Comparison of ENCODE assay signal across 8 mouse cellular contexts in the genomic region with DNA sequence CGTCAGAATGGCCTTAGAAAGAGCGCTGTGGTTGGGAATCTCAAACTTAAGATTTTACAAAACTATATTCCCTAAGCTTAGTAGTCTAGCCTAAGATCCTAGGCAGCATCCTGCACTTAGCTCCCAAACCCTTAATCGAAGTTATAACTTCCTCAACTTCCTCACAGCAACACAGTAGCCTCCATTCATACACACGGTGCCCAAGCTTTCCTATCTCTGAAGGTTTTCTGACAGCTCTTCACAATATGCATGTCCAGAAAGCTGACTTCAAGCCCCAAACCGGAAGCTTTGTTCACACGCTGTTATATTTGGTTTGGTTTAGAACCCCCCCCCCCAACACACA. TPM values are rescaled to one million over a fixed set of nuclear protein-coding genes. Genes with fewer than 3 reads are reported as not detected.
DNase-seq lines count a peak whose midpoint lies in the region; ATAC-seq and TF ChIP-seq lines count a peak whose summit lies in the region.

No protein-coding gene starts in this region.

- H3K9me3 ChIP-seq in limb, embryonic 11.5 days (ENCODE audit: control insufficient read depth, low read length) = no peaks in the 10 kb centered on the region
- H3K9me3 ChIP-seq in neural tube, embryonic 15.5 days (replicated peaks) = no peaks in the 10 kb centered on the region

- TF ChIP-seq POLR2A in lung, adult 2 months (IDR thresholded peaks at IDR 0.05; ENCODE audit: borderline replicate concordance, extremely low read depth, low read depth, low read length) = no peak
- no peak for TF ChIP-seq POLR2A in embryonic fibroblast, embryonic 13.5 days (IDR thresholded peaks at IDR 0.05; ENCODE audit: low read depth, low read length)

- TF ChIP-seq CTCF in lung, adult 2 months (IDR thresholded peaks at IDR 0.05; ENCODE audit: insufficient read depth, low read length) = no peak
- TF ChIP-seq CTCF in embryonic fibroblast, embryonic 13.5 days (IDR thresholded peaks at IDR 0.05; ENCODE audit: borderline replicate concordance, insufficient read depth, low read length) = no peak

- H3K36me3 ChIP-seq in limb, embryonic 11.5 days (ENCODE audit: control insufficient read depth, insufficient read depth, low read length) = peaks cover 10% of the 10 kb centered on the region
- H3K36me3 ChIP-seq in neural tube, embryonic 15.5 days = peaks cover 31% of the 10 kb centered on the region

- H3K27ac ChIP-seq in embryonic fibroblast, embryonic 13.5 days (ENCODE audit: insufficient read depth, low read length) = no peak overlapping the region
- no peak overlapping the region for H3K27ac ChIP-seq in limb, embryonic 11.5 days (replicated peaks; ENCODE audit: low read depth, low read length)
- H3K27ac ChIP-seq in neural tube, embryonic 15.5 days (replicated peaks) = peak overlapping the region; percentile 97

- H3K4me2 ChIP-seq in limb, embryonic 11.5 days (ENCODE audit: low read depth, severe bottlenecking) = peak overlapping the region; percentile 55
- H3K4me2 ChIP-seq in neural tube, embryonic 15.5 days = peak overlapping the region; percentile 67

- 15% methylated on average over 6 of the region's 6 CpGs for WGBS in lung, adult 2 months
- 25% methylated on average over 6 of the region's 6 CpGs for WGBS in limb, embryonic 11.5 days
- 22% methylated on average over 6 of the region's 6 CpGs for WGBS in neural tube, embryonic 15.5 days

- no peak for DNase-seq in lung, adult 2 months
- no peak for DNase-seq in lung, adult 18-20 months
- DNase-seq in limb, embryonic 11.5 days (ENCODE audit: low spot score) = no peak
- DNase-seq in cerebellum, postnatal 4 days (ENCODE audit: low spot score in 2 of 2) = no peak
- no peak for DNase-seq in right cerebral cortex, postnatal 25 days
- no peak for DNase-seq in cerebellum, postnatal 14 days

- peak overlapping the region; percentile 83 for H3K4me3 ChIP-seq in lung, adult 2 months (replicated peaks; ENCODE audit: extremely low read depth, low read depth, low read length)
- H3K4me3 ChIP-seq in embryonic fibroblast, embryonic 13.5 days (ENCODE audit: insufficient read depth, low read length) = peak overlapping the region; percentile 77
- H3K4me3 ChIP-seq in limb, embryonic 11.5 days (ENCODE audit: low read depth, low read length) = peak overlapping the region; percentile 66
- H3K4me3 ChIP-seq in neural tube, embryonic 15.5 days (replicated peaks) = peak overlapping the region; percentile 69

- H3K27me3 ChIP-seq in limb, embryonic 11.5 days (ENCODE audit: control insufficient read depth, insufficient read depth, low read length) = no peaks in the 10 kb centered on the region
- no peaks in the 10 kb centered on the region for H3K27me3 ChIP-seq in neural tube, embryonic 15.5 days (replicated peaks)

- no peak overlapping the region; the same call in 1 of the 2 replicates for H3K9ac ChIP-seq in limb, embryonic 11.5 days (ENCODE audit: low read length)
- H3K9ac ChIP-seq in neural tube, embryonic 15.5 days (replicated peaks) = peak overlapping the region; percentile 72

- no peaks in the 10 kb centered on the region for H3K4me1 ChIP-seq in lung, adult 2 months (ENCODE audit: control insufficient read depth, insufficient read depth, low read length)
- no peaks in the 10 kb centered on the region for H3K4me1 ChIP-seq in embryonic fibroblast, embryonic 13.5 days (ENCODE audit: control insufficient read depth, insufficient read depth, low read length)
- peaks cover 8% of the 10 kb centered on the region for H3K4me1 ChIP-seq in limb, embryonic 11.5 days (ENCODE audit: control insufficient read depth, insufficient read depth, low read length)
- H3K4me1 ChIP-seq in neural tube, embryonic 15.5 days = peaks cover 44% of the 10 kb centered on the region

- no peak for ATAC-seq in limb, embryonic 11.5 days (ENCODE audit: insufficient number of reproducible peaks, low FRiP score, low TSS enrichment, low read depth)
- ATAC-seq in neural tube, embryonic 15.5 days (ENCODE audit: low FRiP score) = peak; percentile 0; the same call in 1 of the 2 replicates

RNA-seq across cellular contexts. Expression of a gene that starts 0.9 kb away (rescaled TPM):
- polyA plus RNA-seq in lung, adult 2 months (2012; rRNA removed) = 24.4 and 25.7 TPM in 2 replicates
- 15.4 and 19.1 TPM in 2 replicates for polyA plus RNA-seq in embryonic fibroblast, embryonic 13.5 days (2011; ENCODE audit: insufficient read length, low read depth, missing spikeins)
- polyA plus RNA-seq in limb, embryonic 11.5 days (2014; fragmentation: Nextera tagmentation; extraction: Ambion mirVana) = 35.5 and 47.3 TPM in 2 replicates
- 13.9 and 15.4 TPM in 2 replicates for polyA plus RNA-seq in neural tube, embryonic 15.5 days (2015; fragmentation: Nextera tagmentation; extraction: Ambion mirVana)

RNA-seq across cellular contexts. Expression of a gene that starts 23.2 kb away (rescaled TPM):
- polyA plus RNA-seq in lung, adult 2 months (2012; rRNA removed) = 16.6 and 26.3 TPM in 2 replicates
- polyA plus RNA-seq in embryonic fibroblast, embryonic 13.5 days (2011; ENCODE audit: insufficient read length, low read depth, missing spikeins) = 80.7 and 84.3 TPM in 2 replicates
- 13.1 and 13.4 TPM in 2 replicates for polyA plus RNA-seq in limb, embryonic 11.5 days (2014; fragmentation: Nextera tagmentation; extraction: Ambion mirVana)
- polyA plus RNA-seq in neural tube, embryonic 15.5 days (2015; fragmentation: Nextera tagmentation; extraction: Ambion mirVana) = 17.4 and 17.9 TPM in 2 replicates

RNA-seq across cellular contexts. Expression of a gene that starts 46.3 kb away (rescaled TPM):
- polyA plus RNA-seq in lung, adult 2 months (2012; rRNA removed) = 34.8 and 44.5 TPM in 2 replicates
- polyA plus RNA-seq in embryonic fibroblast, embryonic 13.5 days (2011; ENCODE audit: insufficient read length, low read depth, missing spikeins) = 113 and 146 TPM in 2 replicates
- 162 and 189 TPM in 2 replicates for polyA plus RNA-seq in limb, embryonic 11.5 days (2014; fragmentation: Nextera tagmentation; extraction: Ambion mirVana)
- polyA plus RNA-seq in neural tube, embryonic 15.5 days (2015; fragmentation: Nextera tagmentation; extraction: Ambion mirVana) = 105 and 106 TPM in 2 replicates

RNA-seq across cellular contexts. Expression of a gene that starts 54.9 kb away (rescaled TPM):
- polyA plus RNA-seq in lung, adult 2 months (2012; rRNA removed) = 30.0 and 36.7 TPM in 2 replicates
- 52.8 and 56.2 TPM in 2 replicates for polyA plus RNA-seq in embryonic fibroblast, embryonic 13.5 days (2011; ENCODE audit: insufficient read length, low read depth, missing spikeins)
- 111 and 123 TPM in 2 replicates for polyA plus RNA-seq in limb, embryonic 11.5 days (2014; fragmentation: Nextera tagmentation; extraction: Ambion mirVana)
- 37.3 and 51.0 TPM in 2 replicates for polyA plus RNA-seq in neural tube, embryonic 15.5 days (2015; fragmentation: Nextera tagmentation; extraction: Ambion mirVana)
